Mouse (Mus musculus) retina, embryonic 14.5 days (tissue): ENCODE results near the gene Ttpal.
"Not testable (repeated sequence)": the region's sequence is repeated elsewhere in the genome, so short reads cannot be mapped to it uniquely, and the experiment has no call there.

Experiments
- DNase-seq: peaks from one replicate; pipeline ENCODE4 v3.0.0-alpha.2; 2015; ENCODE audit warnings: low spot score

Ttpal gene

GRCm38 (mm10) chr2:163593636-163594282 lies 8.4 kb upstream of the Ttpal start:
- DNase-seq, result no peak

GRCm38 (mm10) chr2:163595119-163595518 lies 7.0 kb upstream of the Ttpal start:
- no peak for DNase-seq

- DNase-seq, result no peak
Observed at GRCm38 (mm10) chr2:163596057-163596872, 5.8 kb upstream of the Ttpal start.

GRCm38 (mm10) chr2:163596873-163597155 lies 5.3 kb upstream of the Ttpal start:
- no peak for DNase-seq

GRCm38 (mm10) chr2:163597661-163598060 lies 4.5 kb upstream of the Ttpal start:
- peak; percentile 42 for DNase-seq

GRCm38 (mm10) chr2:163599226-163599625 lies 2.9 kb upstream of the Ttpal start:
- peak; percentile 83 for DNase-seq

- DNase-seq, result no peak
Observed at GRCm38 (mm10) chr2:163601066-163601465, 1.0 kb upstream of the Ttpal start.

GRCm38 (mm10) chr2:163601712-163602100 lies 408 bp upstream of the Ttpal start:
- no peak for DNase-seq

GRCm38 (mm10) chr2:163606161-163606560 lies 4.0 kb downstream of the Ttpal start:
- DNase-seq, result no peak

GRCm38 (mm10) chr2:163608008-163608407 lies 5.9 kb downstream of the Ttpal start:
- DNase-seq, result no peak

GRCm38 (mm10) chr2:163609281-163609975 lies 7.3 kb downstream of the Ttpal start:
- no peak for DNase-seq

GRCm38 (mm10) chr2:163611176-163611575 lies 9.1 kb downstream of the Ttpal start:
- DNase-seq, result no peak

GRCm38 (mm10) chr2:163613206-163613605 lies 11.1 kb downstream of the Ttpal start:
- no peak for DNase-seq

- no peak for DNase-seq
Observed at GRCm38 (mm10) chr2:163613990-163614389, 11.9 kb downstream of the Ttpal start.

GRCm38 (mm10) chr2:163615401-163615800 lies 13.3 kb downstream of the Ttpal start:
- no peak for DNase-seq

GRCm38 (mm10) chr2:163615906-163616651 lies 14.0 kb downstream of the Ttpal start:
- no peak for DNase-seq

GRCm38 (mm10) chr2:163616652-163617227 lies 14.6 kb downstream of the Ttpal start:
- no peak for DNase-seq

GRCm38 (mm10) chr2:163617232-163617863 lies 15.2 kb downstream of the Ttpal start:
- DNase-seq, result no peak

- no peak for DNase-seq
Observed at GRCm38 (mm10) chr2:163617874-163618273, 15.8 kb downstream of the Ttpal start.

- no peak for DNase-seq
Observed at GRCm38 (mm10) chr2:163620451-163620850, 18.3 kb downstream of the Ttpal start.

GRCm38 (mm10) chr2:163621401-163621800 lies 19.3 kb downstream of the Ttpal start:
- DNase-seq, result not testable (repeated sequence)

GRCm38 (mm10) chr2:163631223-163631622 lies 29.1 kb downstream of the Ttpal start:
- no peak for DNase-seq
